Mouse (Mus musculus) erythroblast, embryonic 14.5 days (primary cell): ENCODE data around the gene Serpina10.

ENCODE experiments used
- GATA1 ChIP-seq: IDR thresholded peaks from 2 replicates; pipeline ENCODE4 v1.6.1; 2012; ENCODE audit warnings: low read length, inconsistent platforms, mixed read lengths
- TAL1 ChIP-seq: IDR thresholded peaks from 3 replicates; pipeline ENCODE4 v1.6.1; 2012; ENCODE audit warnings: low read length, inconsistent platforms, mixed read lengths

- TF ChIP-seq GATA1 (no peak), TAL1 (no peak)
These were observed 13.4 kb upstream of the Serpina10 start for GRCm38 (mm10) chr12:103644601-103645000.
